Mouse (Mus musculus): ENCODE measurements around the gene Tada2b. TPM values are rescaled to one million over a fixed set of nuclear protein-coding genes. Genes with fewer than 3 reads are reported as not detected.

The Tada2b gene
- polyA plus RNA-seq, 1 experiment from 2014 or later, result 5.3 TPM

GRCm38 (mm10) chr5:36485306-36485705 lies 1.2 kb upstream of the Tada2b start:
- no peaks in the 10 kb centered on the region for H3K9me3 ChIP-seq (ENCODE audit: control insufficient read depth, low read length)
- H3K9ac ChIP-seq (replicated peaks; ENCODE audit: low read depth, low read length), result peak overlapping the region; percentile 52; the same call in 1 of the 2 replicates
- H3K4me3 ChIP-seq (ENCODE audit: low read depth, low read length), result peak overlapping the region; percentile 89
- 41% methylated on average over 19 of the region's 19 CpGs for WGBS
- H3K36me3 ChIP-seq (ENCODE audit: control insufficient read depth, insufficient read depth, low read length), result no peaks in the 10 kb centered on the region
- peaks cover 27% of the 10 kb centered on the region for H3K4me1 ChIP-seq (ENCODE audit: control insufficient read depth, insufficient read depth, low read length)
- H3K27ac ChIP-seq (ENCODE audit: low read depth, low read length), result no peak overlapping the region
- ATAC-seq (ENCODE audit: low read depth), result no peak
- H3K4me2 ChIP-seq (ENCODE audit: low read depth, low read length), result peak overlapping the region; percentile 91
- H3K27me3 ChIP-seq (ENCODE audit: control insufficient read depth, insufficient read depth, low read length), result no peaks in the 10 kb centered on the region

DNA sequence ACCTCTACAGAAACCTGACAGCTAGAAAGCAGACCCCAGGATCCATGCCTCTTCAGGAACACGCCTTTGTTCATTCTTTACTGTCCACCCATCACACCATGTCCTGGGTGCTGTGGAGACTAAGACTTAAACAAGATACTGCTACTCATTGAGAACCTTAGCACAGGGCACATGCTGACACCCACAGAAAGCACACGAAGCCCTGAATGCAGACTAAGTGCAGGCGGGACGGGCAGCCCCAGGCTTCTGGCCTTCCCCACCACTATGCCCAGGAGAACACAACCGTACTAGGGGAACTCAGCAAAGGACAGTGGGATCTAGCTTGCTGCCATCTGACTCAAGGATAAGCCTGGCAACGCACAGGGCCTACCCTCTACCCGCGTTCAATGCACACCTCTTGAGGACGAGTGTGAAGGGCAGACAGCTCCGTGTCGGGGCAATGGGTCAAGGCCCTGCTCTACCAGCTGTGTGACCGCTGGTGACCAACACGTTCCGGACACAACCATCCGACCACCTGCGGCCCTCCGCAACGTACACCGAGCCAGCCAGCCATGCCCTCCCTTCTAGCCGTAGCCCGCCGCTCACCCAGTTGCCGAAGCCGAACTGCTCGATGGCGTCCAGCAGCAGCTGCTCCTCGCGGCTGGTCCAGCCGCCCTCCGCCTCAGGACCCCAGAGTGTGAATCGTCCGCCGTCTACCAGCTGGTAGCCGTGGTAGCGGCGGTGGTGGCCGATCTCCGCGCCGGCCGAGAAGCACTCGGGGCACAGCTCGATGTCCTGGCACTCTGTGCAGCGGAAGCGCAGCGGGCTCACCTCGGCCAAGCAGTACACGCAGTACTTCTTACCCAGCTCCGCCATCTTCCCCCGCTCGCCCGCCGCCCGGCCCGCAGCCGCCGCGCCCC lies 633 bp downstream of the Tada2b start:
- Histone ChIP-seq H3K4me1 (ENCODE audit: control insufficient read depth, insufficient read depth, low read length) (peaks cover 27% of the 10 kb centered on the region), H3K27ac (ENCODE audit: low read depth, low read length) (peak overlapping the region; percentile 67)
- 2% methylated on average over 51 of the region's 58 CpGs for WGBS

DNA sequence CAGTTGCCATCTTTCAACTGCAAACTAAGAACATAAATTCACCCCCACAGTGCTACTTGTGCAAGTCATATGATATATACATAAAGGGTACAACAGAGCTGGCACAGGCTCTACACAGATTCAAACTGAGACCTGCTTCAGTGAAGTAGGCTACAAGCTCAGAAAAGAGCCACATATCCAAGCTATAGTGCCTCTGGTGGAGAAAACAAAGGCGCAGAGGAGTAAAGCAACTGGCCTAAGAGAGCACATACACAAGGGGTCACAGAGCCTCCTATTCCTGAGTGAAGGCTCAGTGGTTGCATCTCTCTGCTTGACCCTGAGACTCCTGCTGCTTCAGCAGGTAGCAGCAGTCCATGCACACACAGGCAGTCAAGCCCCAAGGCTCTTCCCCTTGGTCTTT lies 3.0 kb downstream of the Tada2b start:
- ATAC-seq (ENCODE audit: low read depth), result no peak
- H3K9me3 ChIP-seq (ENCODE audit: control insufficient read depth, low read length), result no peaks in the 10 kb centered on the region
- peaks cover 27% of the 10 kb centered on the region for H3K4me1 ChIP-seq (ENCODE audit: control insufficient read depth, insufficient read depth, low read length)
- H3K4me3 ChIP-seq (ENCODE audit: low read depth, low read length), result no peak overlapping the region
- WGBS, result 85% methylated on average over 1 of the region's 1 CpGs
- H3K4me2 ChIP-seq (ENCODE audit: low read depth, low read length), result no peak overlapping the region
- H3K9ac ChIP-seq (replicated peaks; ENCODE audit: low read depth, low read length), result no peak overlapping the region
- no peaks in the 10 kb centered on the region for H3K27me3 ChIP-seq (ENCODE audit: control insufficient read depth, insufficient read depth, low read length)
- no peaks in the 10 kb centered on the region for H3K36me3 ChIP-seq (ENCODE audit: control insufficient read depth, insufficient read depth, low read length)
- no peak overlapping the region for H3K27ac ChIP-seq (ENCODE audit: low read depth, low read length)

More for the DNA sequence above, 633 bp downstream of the Tada2b start:
- H3K9ac ChIP-seq (replicated peaks; ENCODE audit: low read depth, low read length), result peak overlapping the region; percentile 86
- H3K4me2 ChIP-seq (ENCODE audit: low read depth, low read length), result peak overlapping the region; percentile 91
- peak; percentile 4; the same call in 1 of the 2 replicates for ATAC-seq (ENCODE audit: low read depth)
- peak overlapping the region; percentile 89 for H3K4me3 ChIP-seq (ENCODE audit: low read depth, low read length)
- no peaks in the 10 kb centered on the region for H3K9me3 ChIP-seq (ENCODE audit: control insufficient read depth, low read length)
- H3K36me3 ChIP-seq (ENCODE audit: control insufficient read depth, insufficient read depth, low read length), result no peaks in the 10 kb centered on the region
- H3K27me3 ChIP-seq (ENCODE audit: control insufficient read depth, insufficient read depth, low read length), result no peaks in the 10 kb centered on the region

DNA sequence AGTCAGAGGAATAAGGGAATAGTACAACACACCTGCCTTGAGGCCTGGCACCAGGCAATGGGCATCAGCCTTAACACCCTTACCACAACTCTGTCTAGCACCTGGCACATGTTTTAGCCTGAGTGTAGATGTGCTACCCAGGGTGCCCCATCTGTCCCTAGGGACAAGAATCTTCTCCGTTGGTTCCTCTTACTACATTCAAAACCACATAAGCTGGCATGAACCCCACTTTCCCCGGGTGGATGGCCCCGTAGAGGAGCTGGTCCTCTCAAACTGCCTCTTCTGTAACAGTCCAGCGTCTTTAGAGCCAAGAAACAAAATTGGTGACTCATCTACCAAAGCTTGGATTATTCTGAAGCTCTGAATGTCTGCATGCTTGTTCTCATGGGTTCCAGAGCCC lies 3.7 kb downstream of the Tada2b start:
- Histone ChIP-seq H3K4me2 (ENCODE audit: low read depth, low read length) (no peak overlapping the region), H3K9me3 (ENCODE audit: control insufficient read depth, low read length) (no peaks in the 10 kb centered on the region), H3K9ac (replicated peaks; ENCODE audit: low read depth, low read length) (no peak overlapping the region), H3K4me1 (ENCODE audit: control insufficient read depth, insufficient read depth, low read length) (peaks cover 27% of the 10 kb centered on the region), H3K4me3 (ENCODE audit: low read depth, low read length) (no peak overlapping the region), H3K27ac (ENCODE audit: low read depth, low read length) (no peak overlapping the region), H3K27me3 (ENCODE audit: control insufficient read depth, insufficient read depth, low read length) (no peaks in the 10 kb centered on the region), H3K36me3 (ENCODE audit: control insufficient read depth, insufficient read depth, low read length) (no peaks in the 10 kb centered on the region)
- ATAC-seq (ENCODE audit: low read depth), result no peak
- WGBS, result 94% methylated on average over 4 of the region's 4 CpGs

GRCm38 (mm10) chr5:36479735-36480134 lies 4.3 kb downstream of the Tada2b start:
- Histone ChIP-seq H3K4me2 (ENCODE audit: low read depth, low read length) (no peak overlapping the region), H3K4me1 (ENCODE audit: control insufficient read depth, insufficient read depth, low read length) (peaks cover 22% of the 10 kb centered on the region), H3K4me3 (ENCODE audit: low read depth, low read length) (no peak overlapping the region), H3K27ac (ENCODE audit: low read depth, low read length) (no peak overlapping the region), H3K9ac (replicated peaks; ENCODE audit: low read depth, low read length) (no peak overlapping the region), H3K36me3 (ENCODE audit: control insufficient read depth, insufficient read depth, low read length) (no peaks in the 10 kb centered on the region), H3K27me3 (ENCODE audit: control insufficient read depth, insufficient read depth, low read length) (no peaks in the 10 kb centered on the region), H3K9me3 (ENCODE audit: control insufficient read depth, low read length) (no peaks in the 10 kb centered on the region)
- no peak for ATAC-seq (ENCODE audit: low read depth)
- 73% methylated on average over 2 of the region's 2 CpGs for WGBS

DNA sequence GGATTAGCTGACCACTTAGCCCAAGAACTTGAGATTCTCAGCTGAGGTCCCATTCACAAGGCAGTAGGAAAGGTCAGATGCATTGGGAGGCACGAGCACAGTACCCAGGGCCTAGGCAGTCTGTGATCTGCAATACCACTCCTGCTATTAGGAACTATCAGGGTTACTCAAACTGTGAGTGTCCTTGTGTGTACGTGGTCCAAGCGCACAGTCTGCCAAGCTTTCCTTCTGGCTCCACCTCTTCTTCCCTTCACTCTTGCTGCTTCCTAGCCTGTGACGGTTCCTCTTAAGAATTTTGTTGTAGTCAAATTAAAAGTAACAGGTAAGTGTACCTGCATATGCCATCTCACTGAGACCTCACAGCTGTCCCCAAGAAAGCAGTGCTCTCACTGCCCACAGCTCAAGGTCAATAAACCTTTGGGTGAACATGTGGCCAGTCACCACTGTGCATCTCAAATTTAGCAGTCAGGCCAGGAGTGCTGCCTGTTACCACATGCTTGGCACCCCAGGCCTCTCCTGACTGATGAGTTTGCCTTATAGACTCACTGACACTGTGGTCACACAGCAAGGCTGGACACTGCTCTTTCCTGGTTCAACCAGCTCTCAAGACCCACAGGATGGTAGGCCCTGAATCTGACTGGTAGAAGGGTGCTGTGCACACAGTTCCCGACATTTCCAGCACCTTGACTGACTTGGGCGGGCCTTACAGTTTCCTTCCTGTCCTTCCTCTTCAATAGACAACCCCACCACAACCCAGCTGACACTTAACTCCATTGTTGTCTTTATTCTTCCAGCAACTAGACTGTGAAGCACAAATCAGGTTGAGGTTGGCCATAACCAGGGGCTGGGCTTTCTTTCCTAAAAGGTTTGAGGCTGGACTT lies 5.3 kb downstream of the Tada2b start:
- no peaks in the 10 kb centered on the region for H3K36me3 ChIP-seq (ENCODE audit: control insufficient read depth, insufficient read depth, low read length)
- H3K4me2 ChIP-seq (ENCODE audit: low read depth, low read length), result no peak overlapping the region
- H3K27me3 ChIP-seq (ENCODE audit: control insufficient read depth, insufficient read depth, low read length), result no peaks in the 10 kb centered on the region
- peaks cover 22% of the 10 kb centered on the region for H3K4me1 ChIP-seq (ENCODE audit: control insufficient read depth, insufficient read depth, low read length)
- ATAC-seq (ENCODE audit: low read depth), result no peak
- H3K27ac ChIP-seq (ENCODE audit: low read depth, low read length), result no peak overlapping the region
- H3K9ac ChIP-seq (replicated peaks; ENCODE audit: low read depth, low read length), result no peak overlapping the region
- 92% methylated on average over 6 of the region's 6 CpGs for WGBS
- H3K9me3 ChIP-seq (ENCODE audit: control insufficient read depth, low read length), result no peaks in the 10 kb centered on the region
- no peak overlapping the region for H3K4me3 ChIP-seq (ENCODE audit: low read depth, low read length)

GRCm38 (mm10) chr5:36477486-36477885 lies 6.6 kb downstream of the Tada2b start:
- H3K9me3 ChIP-seq (ENCODE audit: control insufficient read depth, low read length), result no peaks in the 10 kb centered on the region
- H3K4me3 ChIP-seq (ENCODE audit: low read depth, low read length), result no peak overlapping the region
- H3K4me2 ChIP-seq (ENCODE audit: low read depth, low read length), result no peak overlapping the region
- H3K27me3 ChIP-seq (ENCODE audit: control insufficient read depth, insufficient read depth, low read length), result no peaks in the 10 kb centered on the region
- H3K36me3 ChIP-seq (ENCODE audit: control insufficient read depth, insufficient read depth, low read length), result peaks cover 6% of the 10 kb centered on the region
- no peak for ATAC-seq (ENCODE audit: low read depth)
- no peak overlapping the region for H3K27ac ChIP-seq (ENCODE audit: low read depth, low read length)
- H3K9ac ChIP-seq (replicated peaks; ENCODE audit: low read depth, low read length), result no peak overlapping the region
- WGBS, result 91% methylated on average over 3 of the region's 3 CpGs
- H3K4me1 ChIP-seq (ENCODE audit: control insufficient read depth, insufficient read depth, low read length), result peaks cover 13% of the 10 kb centered on the region

GRCm38 (mm10) chr5:36474283-36474682 lies 9.8 kb downstream of the Tada2b start:
- Histone ChIP-seq H3K4me2 (ENCODE audit: low read depth, low read length) (no peak overlapping the region), H3K36me3 (ENCODE audit: control insufficient read depth, insufficient read depth, low read length) (peaks cover 25% of the 10 kb centered on the region), H3K27ac (ENCODE audit: low read depth, low read length) (no peak overlapping the region), H3K4me3 (ENCODE audit: low read depth, low read length) (no peak overlapping the region), H3K9me3 (ENCODE audit: control insufficient read depth, low read length) (no peaks in the 10 kb centered on the region), H3K9ac (replicated peaks; ENCODE audit: low read depth, low read length) (no peak overlapping the region), H3K4me1 (ENCODE audit: control insufficient read depth, insufficient read depth, low read length) (no peaks in the 10 kb centered on the region), H3K27me3 (ENCODE audit: control insufficient read depth, insufficient read depth, low read length) (no peaks in the 10 kb centered on the region)
- no peak for ATAC-seq (ENCODE audit: low read depth)
- 89% methylated on average over 5 of the region's 5 CpGs for WGBS
